Mouse (Mus musculus): Measurements from ENCODE around the gene Ube2q2.
"Not testable (repeated sequence)": the region's sequence is repeated elsewhere in the genome, so short reads cannot be mapped to it uniquely, and the experiment has no call there.

The Ube2q2 gene

GRCm38 (mm10) chr9:55241863-55242685 is 93.4 kb downstream of the Ube2q2 start:
- no peak for DNase-seq (ENCODE audit: low spot score in 2 of 2)

GRCm38 (mm10) chr9:55243280-55243679 is 94.6 kb downstream of the Ube2q2 start:
- DNase-seq (ENCODE audit: low spot score in 2 of 2), result no peak

GRCm38 (mm10) chr9:55244079-55244478 is 95.4 kb downstream of the Ube2q2 start:
- DNase-seq (ENCODE audit: low spot score in 2 of 2), result no peak

GRCm38 (mm10) chr9:55245057-55245750 is 96.5 kb downstream of the Ube2q2 start:
- not testable (repeated sequence) for DNase-seq (ENCODE audit: low spot score in 2 of 2)

- DNase-seq (ENCODE audit: low spot score in 2 of 2), result no peak
Measured at GRCm38 (mm10) chr9:55246440-55246839, 97.8 kb downstream of the Ube2q2 start.

GRCm38 (mm10) chr9:55246918-55247317 is 98.3 kb downstream of the Ube2q2 start:
- no peak for DNase-seq (ENCODE audit: low spot score in 2 of 2)

GRCm38 (mm10) chr9:55248465-55248864 is 99.8 kb downstream of the Ube2q2 start:
- DNase-seq (ENCODE audit: low spot score in 2 of 2), result no peak

- DNase-seq (ENCODE audit: low spot score in 2 of 2), result no peak
Measured at GRCm38 (mm10) chr9:55250595-55251247, 102.1 kb downstream of the Ube2q2 start.

GRCm38 (mm10) chr9:55252097-55252496 is 103.4 kb downstream of the Ube2q2 start:
- DNase-seq (ENCODE audit: low spot score in 2 of 2), result not testable (repeated sequence)

- no peak for DNase-seq (ENCODE audit: low spot score in 2 of 2)
Measured at GRCm38 (mm10) chr9:55253849-55254248, 105.2 kb downstream of the Ube2q2 start.

GRCm38 (mm10) chr9:55255056-55255455 is 106.4 kb downstream of the Ube2q2 start:
- no peak for DNase-seq (ENCODE audit: low spot score in 2 of 2)

- DNase-seq (ENCODE audit: low spot score in 2 of 2), result no peak
Measured at GRCm38 (mm10) chr9:55255604-55256003, 107.0 kb downstream of the Ube2q2 start.

- no peak for DNase-seq (ENCODE audit: low spot score in 2 of 2)
Measured at GRCm38 (mm10) chr9:55257105-55257504, 108.5 kb downstream of the Ube2q2 start.

Data from frontal cortex, postnatal 36 days (tissue).